Mouse (Mus musculus) left cerebral cortex, adult 11 months (tissue): ENCODE data around the gene Whrn.

Experiments used
- DNase-seq: peaks from one replicate; pipeline ENCODE4 v3.0.0; 2022; ENCODE audit warnings: low spot score

The Whrn gene

DNA sequence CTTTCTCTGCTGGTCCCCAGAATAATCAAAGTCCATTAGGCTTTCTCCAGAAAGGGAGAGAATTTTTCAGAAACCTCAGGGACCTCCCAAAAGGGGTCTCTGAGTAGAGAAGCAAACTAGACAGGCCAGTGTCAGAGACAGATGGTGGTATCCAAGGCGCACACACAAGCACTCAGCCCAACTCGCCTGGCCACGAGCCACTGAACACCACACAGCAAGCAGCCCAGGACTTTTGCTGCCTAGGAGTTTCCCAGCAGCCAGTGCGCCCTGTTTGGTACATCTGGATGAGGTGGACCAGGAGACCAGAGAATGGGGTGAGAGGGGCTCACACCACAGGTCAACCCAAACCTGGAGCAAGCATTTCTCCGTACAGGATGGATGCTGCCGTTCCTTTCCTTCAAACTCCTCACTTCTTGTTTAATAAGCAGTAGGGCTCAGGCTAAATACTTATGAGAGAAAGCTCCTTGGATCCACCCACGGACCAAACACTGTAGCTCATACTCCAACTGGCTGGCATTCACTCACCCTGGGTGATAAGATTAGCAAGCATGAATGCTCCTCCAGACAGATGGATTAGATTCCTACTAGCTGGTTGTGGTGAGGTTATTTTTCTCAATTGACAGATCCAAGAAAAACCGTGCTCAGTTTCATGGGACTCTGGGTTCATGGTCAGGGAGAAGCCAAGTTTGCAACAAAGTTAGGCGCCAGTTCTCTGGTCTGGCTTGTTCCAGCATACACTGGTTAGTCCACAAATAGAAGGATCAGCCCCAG is 2.3 kb downstream of the Whrn start:
- DNase-seq, result no peak

DNA sequence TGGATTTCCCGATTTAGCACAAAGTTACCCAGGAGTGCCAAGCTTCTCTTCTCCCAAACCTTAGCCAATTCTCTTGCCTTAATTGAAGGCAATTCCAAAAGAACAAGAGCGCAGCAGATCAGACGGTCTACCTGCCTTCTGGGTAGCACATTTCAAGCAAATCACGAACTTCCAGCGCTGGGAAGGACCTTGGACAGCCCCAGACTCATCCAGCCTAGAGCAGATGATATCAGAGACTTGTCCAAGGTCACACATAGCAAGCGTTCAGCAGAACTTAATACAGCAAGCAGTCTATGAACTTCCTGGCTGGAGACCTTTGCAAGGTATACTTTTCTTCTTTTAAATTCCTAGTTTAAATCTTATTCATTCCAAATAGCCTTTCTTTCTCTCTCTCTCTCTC is 4.3 kb downstream of the Whrn start:
- DNase-seq, result no peak

DNA sequence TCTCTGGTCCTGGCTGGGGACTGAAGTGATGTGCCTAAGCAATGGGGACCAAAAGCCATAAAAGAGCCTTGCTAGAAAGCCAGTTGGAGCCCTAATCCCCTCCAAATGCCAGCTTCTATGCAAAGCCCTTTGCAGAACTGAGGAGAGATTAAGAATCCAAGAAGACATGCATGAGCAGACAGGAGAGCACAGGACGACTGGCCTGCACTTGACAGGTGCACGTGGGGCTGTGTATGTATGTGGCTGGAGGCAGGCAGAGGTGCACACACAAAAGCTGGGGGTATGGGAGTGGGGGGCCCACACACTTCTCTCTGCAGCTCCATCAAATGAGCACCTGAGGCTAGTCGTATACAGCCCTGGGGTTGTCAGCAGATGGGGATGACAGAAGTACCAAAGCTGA is 5.6 kb downstream of the Whrn start:
- no peak for DNase-seq

DNA sequence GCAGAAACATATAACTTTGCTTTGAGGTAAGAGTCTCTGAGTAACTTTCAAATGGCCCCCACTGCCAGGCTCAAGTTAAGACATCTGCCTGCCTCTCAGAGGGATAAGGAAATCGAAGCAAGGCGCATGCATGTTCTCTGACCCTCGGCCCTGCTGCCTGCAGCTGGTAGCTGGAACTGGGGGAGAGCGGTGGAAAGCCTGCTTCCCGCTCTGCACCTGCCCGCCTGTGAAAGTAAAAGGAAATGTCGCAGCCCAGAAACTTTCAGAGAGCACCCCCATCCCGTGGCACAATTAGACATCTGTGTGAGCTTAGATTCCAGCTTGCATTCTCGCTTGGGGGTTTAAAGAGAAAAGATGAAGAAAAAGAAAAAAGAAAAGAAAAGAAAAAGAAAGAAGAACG is 6.1 kb downstream of the Whrn start:
- no peak for DNase-seq

DNA sequence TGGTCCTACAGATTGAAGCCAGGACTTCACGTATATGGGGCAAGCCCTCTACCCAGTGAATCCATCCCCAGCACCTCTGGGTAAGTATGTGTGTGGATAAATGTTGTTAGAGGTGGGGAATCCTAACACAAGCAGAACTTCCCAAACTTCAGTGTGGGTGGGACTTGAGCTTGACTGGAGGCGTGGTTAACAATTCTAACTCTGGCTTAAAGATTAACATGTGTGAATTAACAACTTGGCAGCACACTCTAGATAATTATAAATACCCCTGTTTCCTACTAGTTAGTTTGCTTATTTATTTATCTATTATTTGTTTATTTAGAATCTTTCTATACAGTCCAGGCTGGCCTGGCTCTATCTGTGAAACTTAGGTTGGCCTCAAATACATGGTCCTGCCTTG is 7.9 kb downstream of the Whrn start:
- no peak for DNase-seq

DNA sequence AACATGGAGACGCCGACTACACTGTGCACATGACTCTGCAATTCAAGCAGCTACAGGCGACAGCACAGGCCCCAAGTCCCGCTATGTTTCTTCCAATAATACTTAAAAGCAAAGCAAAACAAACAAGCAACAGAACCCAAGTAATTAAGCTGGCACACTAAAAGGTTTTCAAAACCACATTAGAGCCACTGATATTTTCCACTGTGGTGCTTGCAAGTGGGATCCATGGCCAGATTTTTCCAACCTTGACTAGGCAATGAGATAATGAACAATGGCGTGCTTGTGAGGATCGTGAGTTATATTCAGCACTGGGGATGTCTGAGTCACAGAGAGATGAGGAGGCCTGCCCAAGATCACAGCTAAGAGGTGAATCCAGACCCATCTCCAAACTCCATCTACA is 8.5 kb downstream of the Whrn start:
- no peak for DNase-seq

DNA sequence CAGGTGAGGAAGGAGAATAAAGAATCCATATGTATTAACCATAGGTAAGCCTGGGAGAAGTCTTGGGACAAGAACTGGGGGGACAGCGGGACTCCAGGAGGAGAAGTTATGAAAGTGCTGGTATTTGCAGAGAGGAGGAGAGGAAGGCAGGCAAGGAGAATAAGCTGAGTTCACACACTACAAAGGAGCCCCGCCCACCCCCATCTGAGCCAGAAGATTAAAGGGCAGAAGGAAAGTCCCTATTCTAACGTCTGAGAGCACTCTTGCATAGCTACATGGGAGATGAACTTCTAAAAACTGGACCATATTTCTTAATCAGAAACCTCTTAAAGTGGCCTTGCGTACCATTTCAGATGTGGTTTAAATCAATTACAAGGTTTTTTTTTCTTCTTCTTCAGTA is 9.3 kb downstream of the Whrn start:
- no peak for DNase-seq

DNA sequence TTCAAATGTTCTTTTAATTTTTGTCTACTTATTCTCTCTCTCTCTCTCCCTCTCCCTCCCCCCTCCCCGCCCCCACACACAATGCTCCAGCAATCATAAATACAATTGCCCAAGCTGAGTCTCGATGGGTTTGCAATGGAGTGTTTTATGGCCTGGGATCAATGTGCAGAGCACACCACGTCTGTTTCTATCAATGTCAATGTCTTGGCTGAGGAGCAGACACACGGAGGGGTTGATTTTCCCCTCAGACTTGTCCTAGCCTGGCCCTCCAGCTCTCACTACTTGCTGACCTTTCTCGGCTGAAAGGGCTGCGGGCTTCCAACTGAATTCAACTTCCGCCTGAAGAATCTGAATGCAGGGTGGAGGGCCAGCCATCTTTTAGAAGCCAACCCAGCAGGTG is 12.1 kb downstream of the Whrn start:
- DNase-seq, result no peak

DNA sequence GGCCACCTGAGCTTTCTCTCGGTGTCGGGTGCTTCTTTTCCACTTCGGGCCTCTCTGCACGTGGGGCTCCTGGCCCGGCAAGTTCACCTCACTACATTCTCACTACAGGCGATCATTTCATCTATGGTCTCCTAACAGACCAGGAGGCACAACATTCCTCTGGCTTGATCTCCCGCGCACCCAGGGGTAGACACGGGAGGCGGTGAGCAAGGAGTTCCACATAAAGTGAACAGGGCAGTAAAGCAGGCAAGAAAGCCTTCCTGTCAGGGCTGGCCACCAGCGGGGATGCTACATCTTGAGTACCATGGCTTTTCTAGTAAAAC is 15.0 kb downstream of the Whrn start:
- no peak for DNase-seq

DNA sequence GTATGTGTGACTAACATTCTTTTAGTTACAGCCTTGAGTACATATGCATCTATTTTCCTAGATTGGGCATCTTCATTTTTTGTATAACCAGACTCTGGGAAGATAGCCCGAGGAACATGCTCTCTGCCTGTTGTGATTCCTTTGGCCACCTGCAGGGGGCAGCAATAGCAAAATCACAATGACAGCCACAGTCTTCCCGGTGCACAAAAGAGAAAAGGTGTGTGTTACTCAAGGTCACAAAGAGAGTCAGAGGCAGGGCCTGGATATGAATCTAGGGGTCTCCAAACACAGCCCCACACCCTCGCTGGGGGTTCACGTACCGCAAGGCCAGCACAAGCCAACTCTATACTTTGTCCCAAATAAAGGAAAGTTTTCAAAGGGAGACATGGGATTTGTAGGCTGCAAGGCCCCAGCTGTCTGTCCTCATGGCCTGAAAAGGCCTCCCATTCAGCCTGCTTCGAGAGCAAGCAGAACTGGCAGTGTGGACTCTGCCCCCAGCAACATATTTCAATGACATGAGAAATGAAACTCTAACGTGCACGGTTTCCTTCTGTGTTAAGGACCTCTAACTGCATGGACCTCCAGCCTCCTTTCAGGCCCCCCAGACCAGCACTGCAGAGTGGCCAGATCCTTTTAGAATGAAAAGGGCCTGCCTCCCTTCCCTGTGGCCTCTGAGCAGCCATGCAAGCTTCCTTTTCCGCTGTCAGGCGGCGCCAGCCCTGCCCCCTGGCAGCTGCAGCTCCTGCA is 15.5 kb downstream of the Whrn start:
- no peak for DNase-seq

DNA sequence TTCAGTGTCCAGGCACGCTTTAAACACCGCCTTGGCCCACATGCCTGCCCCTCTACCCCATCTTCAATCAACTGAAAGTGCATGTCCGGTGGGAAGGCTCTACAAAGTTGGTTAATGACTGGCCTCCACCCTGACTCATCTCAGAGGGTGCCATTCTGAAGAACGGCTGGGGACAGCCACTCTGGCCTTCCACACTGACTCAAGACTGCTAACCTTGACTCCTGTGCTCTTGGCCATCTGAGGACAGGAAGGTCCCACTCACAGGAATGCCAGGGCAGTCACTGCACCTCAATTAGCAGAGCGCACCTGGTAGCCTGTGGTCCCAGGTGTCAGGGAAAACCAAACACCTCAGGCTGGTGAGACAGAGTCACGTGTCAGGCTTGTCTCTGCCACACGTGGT is 17.8 kb downstream of the Whrn start:
- DNase-seq, result no peak

DNA sequence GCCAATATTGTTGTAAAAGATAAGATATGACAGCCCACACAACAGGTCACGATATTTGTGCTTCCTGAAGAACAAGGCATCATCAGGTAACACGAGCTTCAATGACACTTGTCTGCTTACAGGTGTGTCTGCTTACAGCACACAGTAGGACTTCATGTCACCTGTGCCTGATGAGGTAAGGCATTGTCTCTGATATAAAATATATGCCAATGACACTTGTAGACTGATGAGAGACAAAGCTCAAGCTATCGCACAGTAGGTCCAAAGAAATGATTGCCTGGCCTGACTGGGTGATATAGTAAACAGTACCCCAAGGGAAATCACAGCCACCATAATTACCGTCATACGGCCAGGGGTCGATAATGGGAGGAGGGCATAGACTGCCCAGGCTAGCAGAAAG is 18.9 kb downstream of the Whrn start:
- DNase-seq, result no peak

DNA sequence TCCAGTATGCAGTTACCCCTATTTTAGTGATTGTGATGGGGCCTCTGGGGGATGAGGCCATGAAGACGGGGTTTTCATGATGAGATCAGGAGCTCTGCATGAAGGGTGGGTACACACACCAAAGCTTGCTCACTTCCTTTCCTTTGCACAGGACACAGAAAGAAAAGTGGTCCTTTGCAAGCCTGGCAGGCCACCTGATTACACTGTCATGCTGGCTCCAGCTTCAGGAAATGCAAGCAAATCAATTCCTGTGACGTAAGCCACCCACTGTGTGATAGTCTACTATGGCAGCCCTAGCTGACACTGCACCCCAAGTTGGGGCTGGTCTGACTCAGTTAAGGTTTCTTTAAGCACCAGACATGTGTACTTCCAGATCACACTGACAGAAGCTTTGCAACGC is 20.6 kb downstream of the Whrn start:
- DNase-seq, result no peak

DNA sequence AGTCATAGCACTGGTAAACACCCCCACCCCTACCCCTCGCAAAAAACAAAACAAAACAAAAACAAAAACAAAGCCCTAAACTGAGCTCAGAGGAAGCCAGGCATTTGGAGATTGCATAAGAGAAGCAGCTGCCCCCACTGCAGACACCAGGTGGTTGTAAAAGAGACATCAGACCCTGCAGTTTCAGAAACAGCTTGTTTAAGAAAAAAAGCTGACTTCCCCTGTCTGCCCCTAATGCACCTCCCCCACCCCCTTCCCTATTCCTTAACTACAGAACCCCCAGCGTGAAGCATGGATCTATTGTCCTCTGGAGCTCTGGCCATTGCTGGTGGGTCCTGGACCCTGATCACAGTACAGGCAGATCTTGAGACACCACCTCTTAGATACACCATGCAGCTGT is 21.4 kb downstream of the Whrn start:
- DNase-seq, result no peak

DNA sequence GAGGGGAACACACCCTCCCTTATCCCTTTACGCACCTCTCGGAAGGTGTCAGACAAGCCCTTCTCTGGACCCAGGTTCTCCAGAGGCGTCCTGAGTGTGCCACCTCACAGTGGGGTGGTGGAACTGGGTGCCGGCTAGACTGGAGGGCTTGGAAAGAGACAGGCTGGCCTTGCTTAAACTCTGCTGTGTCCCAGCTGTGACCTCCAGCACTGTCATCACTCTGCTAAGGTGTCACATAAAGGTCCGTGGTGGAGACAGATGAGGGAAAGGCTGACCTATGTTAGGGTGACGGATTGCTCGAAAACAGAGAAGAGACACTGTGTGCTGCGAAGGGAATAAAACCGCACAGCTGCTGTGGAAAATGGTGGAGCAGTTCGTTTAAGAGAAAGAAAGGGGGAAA is 28.5 kb downstream of the Whrn start:
- no peak for DNase-seq

DNA sequence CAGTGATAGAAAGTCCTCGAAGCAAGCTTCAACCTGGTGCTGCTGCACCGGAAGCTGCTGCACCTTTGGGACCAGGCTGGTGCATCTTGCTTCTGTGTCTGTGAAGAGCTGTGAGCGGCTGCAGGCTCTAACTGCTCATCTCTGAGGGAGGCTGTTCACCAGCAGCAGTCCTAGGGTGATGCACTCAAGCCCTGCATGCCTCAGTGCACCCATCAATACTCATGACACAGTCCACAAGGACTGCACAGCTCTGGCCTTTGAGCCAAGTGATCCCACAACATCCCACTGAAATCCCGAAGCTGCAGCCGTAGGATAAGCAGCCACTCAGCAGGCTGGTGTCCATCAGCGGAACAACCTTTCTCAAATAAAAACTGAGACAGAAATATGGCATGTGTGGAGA is 29.6 kb downstream of the Whrn start:
- DNase-seq, result no peak

DNA sequence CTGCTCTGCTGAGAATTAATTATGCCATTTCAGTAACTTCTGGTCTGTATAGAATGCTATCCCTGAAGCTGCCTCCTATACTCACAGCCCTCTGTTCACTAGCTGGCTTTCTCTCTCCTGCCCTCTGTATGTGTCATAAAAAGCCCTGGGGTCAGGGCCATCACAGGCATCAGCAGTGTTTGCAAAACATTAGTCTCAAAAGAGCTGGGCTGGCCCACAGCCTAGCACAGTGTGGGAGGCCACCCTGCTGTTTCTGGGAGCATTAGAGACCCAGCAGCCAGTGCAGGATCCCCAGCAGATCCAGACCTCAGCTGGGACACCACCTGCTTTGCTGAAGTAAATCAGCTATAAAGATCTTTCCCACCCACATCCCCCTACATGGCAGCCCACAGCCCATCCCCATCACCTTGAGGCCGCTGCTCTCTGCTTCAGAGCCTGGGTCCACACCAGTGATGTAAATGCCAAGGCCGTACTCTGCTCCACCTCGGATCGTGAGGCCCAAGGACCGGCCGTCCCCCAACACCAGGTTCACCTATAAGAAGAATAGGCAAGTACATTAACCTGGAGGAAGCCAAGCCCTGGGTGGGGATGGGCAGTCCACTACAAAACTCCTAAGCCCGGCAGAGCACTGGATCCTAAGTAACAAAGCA is 34.8 kb downstream of the Whrn start:
- no peak for DNase-seq

DNA sequence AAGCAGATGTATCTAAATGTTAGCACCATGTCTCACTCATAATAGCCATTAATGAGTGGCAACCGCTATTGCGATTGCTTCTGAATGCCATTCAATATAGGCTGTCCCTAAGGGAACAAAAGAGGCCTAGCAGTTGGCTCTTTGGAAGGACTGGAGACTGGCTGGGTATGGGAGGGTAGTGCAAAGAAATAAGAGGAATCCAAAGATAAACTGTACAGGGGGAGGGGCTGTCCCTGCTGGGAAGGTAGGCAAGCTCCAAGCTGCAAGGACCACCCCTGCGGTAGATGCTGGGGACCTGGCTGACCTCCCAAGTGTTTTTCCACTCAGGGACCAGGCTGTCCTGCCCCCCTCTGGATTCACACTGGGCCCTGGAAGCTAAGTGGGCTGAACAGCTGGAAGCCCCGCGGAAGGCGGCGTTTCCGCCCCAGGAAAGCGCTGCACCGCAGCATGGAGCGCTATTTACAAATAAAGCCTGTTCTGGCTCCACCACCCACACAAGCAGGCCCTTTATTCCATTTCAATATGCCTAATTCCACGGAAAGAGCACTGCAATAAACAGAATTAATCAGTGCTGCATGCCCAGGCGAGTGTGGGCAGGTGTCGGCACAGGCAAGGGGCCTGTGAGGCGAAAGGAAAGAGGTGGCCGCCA is 36.5 kb downstream of the Whrn start:
- no peak for DNase-seq

DNA sequence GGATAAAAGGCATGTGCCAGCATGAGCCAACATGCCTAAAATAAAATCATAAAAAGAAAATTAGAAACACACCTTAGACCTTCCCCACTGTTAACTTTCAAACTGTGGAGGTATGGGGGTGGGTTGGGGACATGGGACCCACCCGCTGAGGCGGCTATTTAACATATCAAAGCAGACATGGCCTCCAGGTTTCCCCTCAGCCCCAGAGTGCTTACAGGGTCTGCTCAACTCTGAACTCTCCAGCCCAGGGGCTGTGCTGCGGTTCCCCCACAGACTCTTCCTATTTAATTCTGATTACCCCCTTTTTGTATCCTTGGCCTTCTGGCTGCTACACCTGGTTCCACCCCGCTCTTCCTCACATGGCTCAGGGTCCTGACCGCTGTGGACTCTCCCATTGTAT is 39.2 kb downstream of the Whrn start:
- DNase-seq, result no peak

DNA sequence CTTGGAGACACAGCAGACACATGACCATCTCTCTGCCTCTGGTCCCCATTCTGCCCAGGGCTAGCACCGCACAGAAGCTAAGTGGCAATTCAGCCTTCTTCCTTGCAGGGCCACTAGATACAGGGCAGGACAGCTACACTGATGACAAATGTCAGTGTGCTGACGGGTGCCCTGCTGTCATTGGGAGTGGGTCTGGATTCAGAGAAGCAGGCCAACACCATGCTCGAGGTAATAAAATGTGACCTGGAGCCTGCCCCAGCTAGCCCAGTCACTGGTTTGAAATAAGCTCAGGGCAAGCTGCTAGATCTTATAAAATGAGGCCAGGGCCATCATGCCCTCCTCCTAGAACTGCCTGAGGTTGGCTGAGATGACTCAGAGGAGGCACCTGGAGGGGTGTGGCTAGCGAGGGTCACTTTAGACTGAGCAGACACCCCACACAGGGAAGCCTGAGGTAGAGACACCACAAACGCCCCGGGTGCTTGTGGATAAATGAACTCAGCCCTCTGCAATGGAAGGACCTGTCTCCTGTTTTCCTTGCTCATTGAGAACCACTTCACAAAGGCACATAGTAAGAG is 41.8 kb downstream of the Whrn start:
- no peak for DNase-seq

DNA sequence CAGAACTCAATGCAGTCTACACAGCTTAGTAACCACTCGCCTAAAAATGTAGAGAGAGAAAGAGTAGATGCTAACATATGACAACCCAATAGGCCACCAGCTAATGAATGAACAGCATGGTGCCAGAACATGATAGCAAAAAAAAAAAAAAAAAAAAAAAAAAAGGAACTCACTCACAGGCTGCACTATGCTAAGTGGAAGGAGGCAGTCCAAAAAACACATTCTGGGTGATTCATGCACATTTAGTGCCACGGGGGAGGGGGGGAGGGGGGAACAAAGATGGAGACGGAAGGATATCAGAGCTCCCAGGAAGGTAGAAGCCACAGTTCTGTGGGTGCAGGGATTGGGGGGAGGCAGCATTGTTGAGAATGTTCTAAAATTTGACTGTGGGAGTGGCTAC is 43.2 kb downstream of the Whrn start:
- no peak for DNase-seq

DNA sequence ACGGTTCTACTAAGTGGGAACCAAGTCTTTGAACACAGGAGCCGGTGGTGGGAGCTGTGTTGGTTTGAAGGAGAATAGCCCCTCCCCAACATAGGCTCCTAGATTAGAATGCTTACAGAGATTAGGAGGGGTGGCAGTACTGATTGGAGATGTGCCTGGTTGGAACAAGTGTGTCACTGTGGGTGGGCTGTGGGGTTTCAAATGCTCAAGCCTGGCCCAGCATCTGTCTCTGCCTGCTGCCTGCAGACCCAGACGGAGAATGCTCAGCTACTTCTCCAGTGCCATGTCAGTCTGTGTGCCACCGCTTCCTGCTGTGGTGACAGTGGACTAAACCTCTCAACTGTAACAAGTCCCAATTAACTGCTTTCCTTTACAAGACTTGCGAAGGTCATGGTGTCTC is 45.2 kb downstream of the Whrn start:
- no peak for DNase-seq
